Mouse (Mus musculus): Measurements from ENCODE around the gene Pla2g12a. TPM values are rescaled to one million over a fixed set of nuclear protein-coding genes. Genes with fewer than 3 reads are reported as not detected.

The Pla2g12a gene
- polyA plus RNA-seq, 1 experiment from 2014 or later: 25.9 TPM

DNA sequence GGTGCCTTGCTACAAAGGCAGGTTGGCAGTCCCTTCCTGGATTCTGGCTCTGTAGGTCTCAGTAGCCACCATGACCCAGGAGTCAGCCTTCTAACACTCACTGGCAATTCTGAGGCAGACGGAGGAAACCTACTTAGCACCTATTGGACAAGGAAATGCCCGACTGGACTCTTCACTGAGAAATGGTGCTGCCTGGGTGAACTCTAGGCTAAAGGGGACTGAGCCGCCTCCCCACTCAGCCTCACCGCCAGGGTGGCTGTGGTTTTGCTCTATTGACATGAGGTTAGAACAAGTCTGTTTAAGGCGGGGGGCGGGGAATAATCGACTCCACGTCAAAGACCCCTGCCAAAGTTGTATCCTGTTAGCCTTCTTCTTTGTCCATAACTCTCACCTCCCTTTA, 25.5 kb downstream of the Pla2g12a start:
- WGBS: 88% methylated on average over 8 of the region's 8 CpGs
- Histone ChIP-seq H3K4me2 (ENCODE audit: low read depth, severe bottlenecking) (no peak overlapping the region), H3K4me3 (ENCODE audit: low read depth, low read length) (no peak overlapping the region), H3K27me3 (ENCODE audit: control insufficient read depth, insufficient read depth, low read length) (no peaks in the 10 kb centered on the region), H3K36me3 (ENCODE audit: control insufficient read depth, insufficient read depth, low read length) (peaks cover 2% of the 10 kb centered on the region), H3K4me1 (ENCODE audit: control insufficient read depth, insufficient read depth, low read length) (peaks cover 5% of the 10 kb centered on the region; the same call in 1 of the 2 replicates), H3K9me3 (ENCODE audit: control insufficient read depth, low read length) (no peaks in the 10 kb centered on the region), H3K9ac (ENCODE audit: low read length) (no peak overlapping the region), H3K27ac (replicated peaks; ENCODE audit: low read depth, low read length) (no peak overlapping the region)
- no peak for ATAC-seq (ENCODE audit: insufficient number of reproducible peaks, low FRiP score, low TSS enrichment, low read depth)
- DNase-seq (ENCODE audit: low spot score): no peak

- no peak overlapping the region for H3K4me2 ChIP-seq (ENCODE audit: low read depth, severe bottlenecking)
Measured at GRCm38 (mm10) chr3:129904381-129905132, 26.2 kb downstream of the Pla2g12a start.

DNA sequence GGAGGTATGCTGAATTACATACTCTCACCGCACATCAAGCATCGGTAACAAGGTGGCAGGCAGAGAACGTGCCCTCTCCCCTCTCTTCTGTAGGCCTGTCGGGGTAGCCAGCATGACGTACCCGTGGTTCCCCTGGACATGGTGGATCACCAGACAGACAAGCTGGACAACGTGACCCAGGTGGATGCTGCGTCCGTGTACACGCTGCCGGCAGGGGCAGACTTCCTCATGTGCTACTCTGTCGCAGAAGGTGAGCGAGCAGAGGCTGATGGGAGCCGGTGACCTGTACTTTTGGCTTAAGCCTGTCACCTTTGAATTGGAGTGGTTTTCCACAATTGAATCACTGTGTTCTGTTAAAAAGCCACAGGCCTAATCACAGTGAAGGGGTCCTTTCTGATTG, 33.6 kb downstream of the Pla2g12a start:
- 94% methylated on average over 14 of the region's 14 CpGs for WGBS
- H3K4me3 ChIP-seq (ENCODE audit: low read depth, low read length): no peak overlapping the region
- no peak overlapping the region for H3K27ac ChIP-seq (replicated peaks; ENCODE audit: low read depth, low read length)
- H3K27me3 ChIP-seq (ENCODE audit: control insufficient read depth, insufficient read depth, low read length): no peaks in the 10 kb centered on the region
- ATAC-seq (ENCODE audit: insufficient number of reproducible peaks, low FRiP score, low TSS enrichment, low read depth): no peak
- H3K4me1 ChIP-seq (ENCODE audit: control insufficient read depth, insufficient read depth, low read length): no peaks in the 10 kb centered on the region
- H3K9ac ChIP-seq (ENCODE audit: low read length): no peak overlapping the region
- no peak overlapping the region for H3K4me2 ChIP-seq (ENCODE audit: low read depth, severe bottlenecking)
- no peaks in the 10 kb centered on the region for H3K9me3 ChIP-seq (ENCODE audit: control insufficient read depth, low read length)
- peaks cover 15% of the 10 kb centered on the region for H3K36me3 ChIP-seq (ENCODE audit: control insufficient read depth, insufficient read depth, low read length)
- DNase-seq (ENCODE audit: low spot score): no peak

More at GRCm38 (mm10) chr3:129904381-129905132, 26.2 kb downstream of the Pla2g12a start:
- ATAC-seq (ENCODE audit: insufficient number of reproducible peaks, low FRiP score, low TSS enrichment, low read depth) (no peak), DNase-seq (ENCODE audit: low spot score) (no peak)
- no peak overlapping the region for H3K4me3 ChIP-seq (ENCODE audit: low read depth, low read length)
- H3K9me3 ChIP-seq (ENCODE audit: control insufficient read depth, low read length): no peaks in the 10 kb centered on the region
- H3K27ac ChIP-seq (replicated peaks; ENCODE audit: low read depth, low read length): no peak overlapping the region
- peaks cover 8% of the 10 kb centered on the region for H3K36me3 ChIP-seq (ENCODE audit: control insufficient read depth, insufficient read depth, low read length)
- peaks cover 5% of the 10 kb centered on the region; the same call in 1 of the 2 replicates for H3K4me1 ChIP-seq (ENCODE audit: control insufficient read depth, insufficient read depth, low read length)
- H3K9ac ChIP-seq (ENCODE audit: low read length): no peak overlapping the region
- WGBS: 89% methylated on average over 7 of the region's 7 CpGs
- H3K27me3 ChIP-seq (ENCODE audit: control insufficient read depth, insufficient read depth, low read length): no peaks in the 10 kb centered on the region

- ATAC-seq (ENCODE audit: insufficient number of reproducible peaks, low FRiP score, low TSS enrichment, low read depth): no peak
- DNase-seq (ENCODE audit: low spot score): no peak
- Histone ChIP-seq H3K27ac (replicated peaks; ENCODE audit: low read depth, low read length) (no peak overlapping the region), H3K4me1 (ENCODE audit: control insufficient read depth, insufficient read depth, low read length) (no peaks in the 10 kb centered on the region), H3K4me3 (ENCODE audit: low read depth, low read length) (no peak overlapping the region), H3K36me3 (ENCODE audit: control insufficient read depth, insufficient read depth, low read length) (peaks cover 15% of the 10 kb centered on the region), H3K27me3 (ENCODE audit: control insufficient read depth, insufficient read depth, low read length) (no peaks in the 10 kb centered on the region), H3K9ac (ENCODE audit: low read length) (no peak overlapping the region), H3K4me2 (ENCODE audit: low read depth, severe bottlenecking) (no peak overlapping the region), H3K9me3 (ENCODE audit: control insufficient read depth, low read length) (no peaks in the 10 kb centered on the region)
- WGBS: 92% methylated on average over 13 of the region's 13 CpGs
Measured at GRCm38 (mm10) chr3:129913241-129913640, 34.8 kb downstream of the Pla2g12a start.

DNA sequence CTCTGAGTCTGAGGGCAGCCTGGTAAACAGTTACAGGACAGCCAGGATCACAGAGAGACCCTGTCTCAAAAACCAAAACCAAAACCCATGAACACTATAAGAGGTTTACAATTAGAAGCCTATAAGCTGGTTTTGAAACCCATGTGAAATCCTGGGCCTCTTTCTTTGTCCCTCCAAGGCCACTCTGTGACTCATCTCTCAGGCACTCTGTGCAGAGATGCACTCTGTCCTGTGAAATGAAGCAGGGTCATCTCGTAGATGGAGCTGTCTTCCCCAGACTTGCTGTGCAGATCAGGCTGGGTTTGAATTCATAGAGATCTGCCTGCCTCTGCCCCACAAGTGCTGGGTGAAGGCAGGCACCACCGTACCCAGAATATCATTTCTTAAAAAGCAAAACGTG, 39.0 kb downstream of the Pla2g12a start:
- H3K9ac ChIP-seq (ENCODE audit: low read length): no peak overlapping the region
- H3K4me1 ChIP-seq (ENCODE audit: control insufficient read depth, insufficient read depth, low read length): no peaks in the 10 kb centered on the region
- no peak overlapping the region for H3K4me3 ChIP-seq (ENCODE audit: low read depth, low read length)
- H3K36me3 ChIP-seq (ENCODE audit: control insufficient read depth, insufficient read depth, low read length): no peaks in the 10 kb centered on the region
- no peaks in the 10 kb centered on the region for H3K27me3 ChIP-seq (ENCODE audit: control insufficient read depth, insufficient read depth, low read length)
- 78% methylated on average over 3 of the region's 3 CpGs for WGBS
- ATAC-seq (ENCODE audit: insufficient number of reproducible peaks, low FRiP score, low TSS enrichment, low read depth) (no peak), DNase-seq (ENCODE audit: low spot score) (no peak)
- H3K27ac ChIP-seq (replicated peaks; ENCODE audit: low read depth, low read length): no peak overlapping the region
- no peaks in the 10 kb centered on the region for H3K9me3 ChIP-seq (ENCODE audit: control insufficient read depth, low read length)
- no peak overlapping the region for H3K4me2 ChIP-seq (ENCODE audit: low read depth, severe bottlenecking)

DNA sequence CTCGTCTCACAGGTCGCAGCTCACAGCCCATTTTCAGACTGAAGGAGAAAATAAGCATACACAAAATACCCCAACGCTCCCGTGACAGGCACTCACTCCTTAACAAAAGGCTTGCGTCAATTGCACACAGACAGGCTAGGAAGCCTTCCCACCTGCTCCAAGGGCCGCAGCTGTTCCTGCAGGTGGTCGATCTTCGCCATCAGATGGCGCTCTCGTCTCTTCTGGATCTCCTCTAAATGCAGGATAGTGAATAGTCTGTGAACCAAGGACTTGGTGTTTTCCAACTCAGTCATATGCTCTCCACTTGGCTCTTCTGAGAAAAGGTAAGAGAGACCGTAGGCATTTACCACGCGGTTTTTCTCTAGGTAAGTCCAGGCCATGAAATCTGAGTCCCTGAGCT, 40.0 kb downstream of the Pla2g12a start:
- H3K4me3 ChIP-seq (ENCODE audit: low read depth, low read length): no peak overlapping the region
- 18% methylated on average over 13 of the region's 13 CpGs for WGBS
- peak; percentile 83 for DNase-seq (ENCODE audit: low spot score)
- H3K27me3 ChIP-seq (ENCODE audit: control insufficient read depth, insufficient read depth, low read length): no peaks in the 10 kb centered on the region
- no peak overlapping the region for H3K4me2 ChIP-seq (ENCODE audit: low read depth, severe bottlenecking)
- no peak overlapping the region for H3K27ac ChIP-seq (replicated peaks; ENCODE audit: low read depth, low read length)
- H3K9me3 ChIP-seq (ENCODE audit: control insufficient read depth, low read length): no peaks in the 10 kb centered on the region
- no peaks in the 10 kb centered on the region for H3K4me1 ChIP-seq (ENCODE audit: control insufficient read depth, insufficient read depth, low read length)
- ATAC-seq (ENCODE audit: insufficient number of reproducible peaks, low FRiP score, low TSS enrichment, low read depth): 0 out of 2 replicates have a peak, but pooled peaks have one; percentile 47
- no peaks in the 10 kb centered on the region for H3K36me3 ChIP-seq (ENCODE audit: control insufficient read depth, insufficient read depth, low read length)
- no peak overlapping the region for H3K9ac ChIP-seq (ENCODE audit: low read length)

GRCm38 (mm10) chr3:129923581-129923980, 45.2 kb downstream of the Pla2g12a start:
- no peak for DNase-seq (ENCODE audit: low spot score)
- no peaks in the 10 kb centered on the region for H3K9me3 ChIP-seq (ENCODE audit: control insufficient read depth, low read length)
- H3K27ac ChIP-seq (replicated peaks; ENCODE audit: low read depth, low read length): no peak overlapping the region
- H3K4me2 ChIP-seq (ENCODE audit: low read depth, severe bottlenecking): no peak overlapping the region
- no peak overlapping the region for H3K4me3 ChIP-seq (ENCODE audit: low read depth, low read length)
- no peaks in the 10 kb centered on the region for H3K4me1 ChIP-seq (ENCODE audit: control insufficient read depth, insufficient read depth, low read length)
- ATAC-seq (ENCODE audit: insufficient number of reproducible peaks, low FRiP score, low TSS enrichment, low read depth): no peak
- H3K36me3 ChIP-seq (ENCODE audit: control insufficient read depth, insufficient read depth, low read length): no peaks in the 10 kb centered on the region
- H3K9ac ChIP-seq (ENCODE audit: low read length): no peak overlapping the region
- no peaks in the 10 kb centered on the region for H3K27me3 ChIP-seq (ENCODE audit: control insufficient read depth, insufficient read depth, low read length)
- WGBS: 91% methylated on average over 7 of the region's 7 CpGs

- no peak overlapping the region for H3K4me3 ChIP-seq (ENCODE audit: low read depth, low read length)
- no peak overlapping the region for H3K9ac ChIP-seq (ENCODE audit: low read length)
- no peaks in the 10 kb centered on the region for H3K9me3 ChIP-seq (ENCODE audit: control insufficient read depth, low read length)
- H3K36me3 ChIP-seq (ENCODE audit: control insufficient read depth, insufficient read depth, low read length): no peaks in the 10 kb centered on the region
- WGBS: 93% methylated on average over 3 of the region's 3 CpGs
- no peak overlapping the region for H3K4me2 ChIP-seq (ENCODE audit: low read depth, severe bottlenecking)
- no peaks in the 10 kb centered on the region for H3K4me1 ChIP-seq (ENCODE audit: control insufficient read depth, insufficient read depth, low read length)
- H3K27ac ChIP-seq (replicated peaks; ENCODE audit: low read depth, low read length): no peak overlapping the region
- no peaks in the 10 kb centered on the region for H3K27me3 ChIP-seq (ENCODE audit: control insufficient read depth, insufficient read depth, low read length)
- DNase-seq (ENCODE audit: low spot score) (no peak), ATAC-seq (ENCODE audit: insufficient number of reproducible peaks, low FRiP score, low TSS enrichment, low read depth) (no peak)
Measured at GRCm38 (mm10) chr3:129925861-129926260, 47.5 kb downstream of the Pla2g12a start.
